Mouse (Mus musculus): Measurements from ENCODE around the gene Efl1.
"Not testable (repeated sequence)": the region's sequence is repeated elsewhere in the genome, so short reads cannot be mapped to it uniquely, and the experiment has no call there.

The Efl1 gene

GRCm38 (mm10) chr7:82759091-82759490 lies 110.7 kb downstream of the Efl1 start:
- no peak for DNase-seq (ENCODE audit: low spot score in 2 of 2)

DNA sequence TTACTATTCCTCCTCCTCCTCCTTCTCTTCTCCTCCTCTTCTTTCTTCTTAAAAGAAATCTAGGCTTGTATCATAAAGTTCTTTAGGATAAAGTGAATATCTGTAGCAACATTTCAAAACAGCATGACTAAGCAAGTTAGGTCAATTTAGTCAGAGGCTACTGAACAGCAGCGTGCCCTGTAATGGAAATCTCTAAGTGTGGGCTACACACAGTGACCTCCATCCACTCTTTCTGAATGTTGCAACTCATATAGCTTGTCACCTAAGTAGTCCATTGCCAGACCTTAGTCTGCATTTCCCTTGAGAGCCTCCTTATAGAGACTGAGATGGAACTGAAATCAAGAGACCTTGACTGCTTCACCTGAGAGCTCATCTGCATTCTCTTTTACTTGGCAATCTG lies 116.5 kb downstream of the Efl1 start:
- DNase-seq (ENCODE audit: low spot score in 2 of 2): no peak

GRCm38 (mm10) chr7:82766623-82767022 lies 118.2 kb downstream of the Efl1 start:
- no peak for DNase-seq (ENCODE audit: low spot score in 2 of 2)

- no peak for DNase-seq (ENCODE audit: low spot score in 2 of 2)
Observed at GRCm38 (mm10) chr7:82770207-82770606, 121.8 kb downstream of the Efl1 start.

GRCm38 (mm10) chr7:82770957-82771660 lies 122.7 kb downstream of the Efl1 start:
- DNase-seq (ENCODE audit: low spot score in 2 of 2): not testable (repeated sequence)

DNA sequence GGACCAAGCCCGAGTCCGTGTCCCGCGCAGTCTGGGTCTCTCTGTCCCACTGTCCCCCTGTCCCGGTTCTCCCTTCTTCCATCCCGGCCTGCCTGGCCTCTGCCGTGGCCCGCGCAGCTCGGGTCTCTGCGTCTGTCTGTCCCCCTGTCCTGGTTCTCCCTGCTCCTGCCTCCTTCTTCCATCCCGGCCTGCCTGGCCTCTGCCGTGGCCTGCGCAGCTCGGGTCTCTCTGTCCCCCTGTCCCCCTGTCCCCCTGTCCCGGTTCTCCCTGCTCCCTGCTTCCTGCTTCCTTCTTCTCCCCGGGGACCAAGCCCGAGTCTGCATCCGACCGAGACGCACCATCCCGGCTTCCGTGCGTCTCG lies 123.2 kb downstream of the Efl1 start:
- DNase-seq (ENCODE audit: low spot score in 2 of 2): not testable (repeated sequence)

DNA sequence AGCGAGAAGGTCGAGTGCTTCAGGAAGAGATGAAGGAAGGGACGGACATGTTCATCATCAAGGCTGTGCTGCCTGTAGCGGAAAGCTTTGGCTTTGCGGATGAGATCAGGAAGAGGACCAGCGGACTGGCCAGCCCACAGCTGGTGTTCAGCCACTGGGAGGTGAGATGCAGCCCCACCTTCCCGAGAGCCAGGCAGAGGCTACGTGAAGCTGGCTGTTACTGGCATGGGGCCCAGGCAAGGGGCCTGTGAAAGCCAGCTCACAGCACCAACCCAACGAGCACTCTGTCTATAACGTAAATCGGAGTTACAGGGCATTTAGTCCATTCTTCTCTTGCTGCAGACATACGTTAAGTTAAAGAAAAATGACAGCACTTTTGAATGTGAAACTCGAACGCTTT lies 124.1 kb downstream of the Efl1 start:
- no peak for DNase-seq (ENCODE audit: low spot score in 2 of 2)

GRCm38 (mm10) chr7:82773150-82773549 lies 124.7 kb downstream of the Efl1 start:
- DNase-seq (ENCODE audit: low spot score in 2 of 2): no peak

GRCm38 (mm10) chr7:82773884-82774283 lies 125.5 kb downstream of the Efl1 start:
- DNase-seq (ENCODE audit: low spot score in 2 of 2): no peak

DNA sequence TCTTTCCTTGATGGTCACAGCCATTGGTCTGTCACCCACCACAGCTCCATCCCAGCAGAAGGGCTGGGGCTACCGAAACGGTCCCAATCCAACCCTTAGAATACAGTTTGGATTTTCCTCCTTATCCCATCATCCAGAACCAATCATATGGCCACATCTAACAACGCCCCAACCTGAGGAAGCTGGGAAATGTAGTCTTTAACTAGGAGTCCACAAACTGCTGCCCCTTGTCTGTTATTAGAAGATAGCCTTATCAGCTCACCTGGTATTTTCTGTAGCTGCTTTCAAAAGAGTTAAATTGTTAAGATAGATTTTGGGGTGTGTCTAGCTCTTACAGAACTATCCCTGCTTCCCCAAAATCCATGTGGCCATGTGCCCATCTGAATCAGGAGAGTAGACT lies 126.7 kb downstream of the Efl1 start:
- DNase-seq (ENCODE audit: low spot score in 2 of 2): no peak

- DNase-seq (ENCODE audit: low spot score in 2 of 2): no peak
Observed at GRCm38 (mm10) chr7:82783071-82783470, 134.7 kb downstream of the Efl1 start.

GRCm38 (mm10) chr7:82783693-82784092 lies 135.3 kb downstream of the Efl1 start:
- no peak for DNase-seq (ENCODE audit: low spot score in 2 of 2)

- DNase-seq (ENCODE audit: low spot score in 2 of 2): no peak
Observed at GRCm38 (mm10) chr7:82785335-82785934, 137.0 kb downstream of the Efl1 start.

- peak in 1 of 2 experiments; percentile 14 for DNase-seq (ENCODE audit: low spot score in 2 of 2)
Observed at GRCm38 (mm10) chr7:82785970-82786647, 137.7 kb downstream of the Efl1 start.

- no peak for DNase-seq (ENCODE audit: low spot score in 2 of 2)
Observed at GRCm38 (mm10) chr7:82792644-82793043, 144.2 kb downstream of the Efl1 start.

- DNase-seq (ENCODE audit: low spot score in 2 of 2): no peak
Observed at GRCm38 (mm10) chr7:82793111-82793510, 144.7 kb downstream of the Efl1 start.

DNA sequence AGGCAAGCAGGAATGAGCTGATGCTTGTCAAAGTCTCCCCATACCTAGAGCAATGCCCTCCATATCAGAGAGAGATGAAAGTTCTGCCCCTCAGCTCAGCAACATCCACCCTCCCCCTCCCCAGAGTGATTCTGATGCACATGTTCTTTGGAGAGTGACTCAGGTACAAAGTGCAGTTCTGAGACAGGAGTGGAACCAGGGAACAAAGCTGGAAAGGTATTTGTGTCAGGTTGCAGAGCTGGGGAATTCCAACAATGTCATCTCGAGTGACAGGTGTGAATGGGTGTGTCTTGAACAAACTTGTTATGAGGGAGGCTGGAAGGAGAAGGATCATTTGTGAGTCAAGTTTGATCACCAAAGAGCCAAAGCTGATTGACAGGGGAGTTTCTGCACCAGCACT lies 146.1 kb downstream of the Efl1 start:
- DNase-seq (ENCODE audit: low spot score in 2 of 2): no peak

DNA sequence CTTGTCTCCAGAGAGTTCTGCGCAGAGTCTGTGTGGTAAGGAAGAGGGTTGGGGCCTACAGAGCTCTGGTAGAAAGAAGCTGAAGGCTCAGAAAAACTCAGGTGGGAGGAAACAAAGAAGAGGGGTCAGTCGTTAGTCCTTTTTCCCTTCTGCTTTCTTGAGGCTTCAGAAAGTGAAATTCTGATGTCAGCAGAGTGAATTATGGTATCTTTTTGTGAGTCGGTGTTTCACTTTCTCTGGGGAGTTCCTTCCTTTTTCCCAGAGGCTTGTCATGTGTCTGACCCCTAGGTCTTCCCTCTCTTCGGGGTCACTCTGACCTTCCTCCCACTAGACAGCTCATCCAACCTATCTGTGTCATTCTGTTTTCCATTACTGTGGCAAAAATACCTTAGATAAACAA lies 153.8 kb downstream of the Efl1 start:
- no peak for DNase-seq (ENCODE audit: low spot score in 2 of 2)

- DNase-seq (ENCODE audit: low spot score in 2 of 2): no peak
Observed at GRCm38 (mm10) chr7:82808257-82808656, 159.8 kb downstream of the Efl1 start.

DNA sequence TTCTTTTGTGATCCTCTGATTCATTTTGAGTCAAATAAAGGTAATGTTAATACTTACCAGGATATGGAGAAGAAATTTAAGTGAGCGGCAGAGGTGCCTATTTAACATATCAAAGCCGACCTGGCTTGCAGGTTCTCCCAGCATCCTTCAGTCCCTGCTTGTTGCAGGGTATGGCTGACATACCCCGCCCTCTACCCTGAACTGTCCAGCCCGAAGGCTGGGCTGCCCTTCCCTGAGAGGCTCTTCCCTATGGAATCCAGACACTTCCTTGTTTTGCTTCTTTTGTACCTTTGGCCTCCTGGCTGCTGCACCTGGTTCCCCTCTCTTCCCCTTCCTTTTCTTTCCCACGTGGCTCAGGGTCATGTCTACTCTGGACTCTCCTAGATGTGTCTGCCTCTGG lies 160.7 kb downstream of the Efl1 start:
- no peak for DNase-seq (ENCODE audit: low spot score in 2 of 2)

GRCm38 (mm10) chr7:82810799-82811139 lies 162.4 kb downstream of the Efl1 start:
- no peak for DNase-seq (ENCODE audit: low spot score in 2 of 2)

- no peak for DNase-seq (ENCODE audit: low spot score in 2 of 2)
Observed at GRCm38 (mm10) chr7:82811140-82811851, 162.9 kb downstream of the Efl1 start.

Measured in right cerebral cortex, postnatal 36 days (tissue).